Mouse (Mus musculus): ENCODE measurements around the gene Vmo1.

DNA sequence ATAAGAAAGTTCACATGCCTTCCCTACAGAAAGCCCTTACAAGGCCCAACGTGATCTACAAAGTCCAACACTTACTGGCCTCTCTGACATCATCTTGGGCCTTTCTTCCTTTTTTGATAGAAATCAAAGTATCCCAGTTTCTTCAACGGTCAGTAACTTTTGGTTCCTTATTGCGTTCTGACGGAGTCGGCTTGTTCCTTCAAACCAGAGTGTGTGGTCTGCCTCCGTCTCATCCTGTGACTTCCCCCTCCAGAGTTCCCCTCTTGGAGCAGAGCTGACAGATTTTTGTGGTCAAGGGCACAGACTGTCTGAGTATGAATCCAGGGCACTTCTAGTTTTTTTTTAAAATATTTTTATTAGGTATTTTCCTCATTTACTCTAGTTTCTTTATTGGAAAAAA is 24.7 kb downstream of the Vmo1 start:
- no peak for TF ChIP-seq GATA1 (IDR thresholded peaks at IDR 0.05; ENCODE audit: borderline replicate concordance, low read length)
- no peak for TF ChIP-seq FLI1 (IDR thresholded peaks at IDR 0.05; ENCODE audit: low read length)
